Mouse (Mus musculus) adipocyte (in vitro differentiated cells): ENCODE data around the gene Lyrm1.

Source experiments
- DNase-seq: peaks from one replicate; pipeline ENCODE4 v3.0.0-alpha.2; 2016; ENCODE audit warnings: low spot score

Lyrm1 gene

DNA sequence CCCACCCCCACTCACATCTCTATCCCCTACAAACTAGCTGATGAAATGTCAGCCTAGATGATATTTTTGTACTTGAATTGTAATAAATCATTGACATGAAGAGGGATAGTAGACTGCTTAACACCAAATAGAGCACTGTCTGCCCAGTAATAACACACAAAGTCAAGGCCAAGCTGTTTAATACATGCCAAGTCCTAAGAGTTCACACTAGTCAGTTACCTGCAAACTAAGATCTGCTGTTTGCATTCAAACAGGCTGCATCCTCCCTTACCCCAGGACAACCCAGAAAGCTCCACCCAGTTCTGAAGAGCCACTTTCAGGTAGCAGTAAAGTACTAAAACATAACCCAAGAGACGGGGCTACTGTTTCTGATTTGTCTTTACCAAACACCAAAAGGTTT, 3.5 kb upstream of the Lyrm1 start:
- DNase-seq: no peak

DNA sequence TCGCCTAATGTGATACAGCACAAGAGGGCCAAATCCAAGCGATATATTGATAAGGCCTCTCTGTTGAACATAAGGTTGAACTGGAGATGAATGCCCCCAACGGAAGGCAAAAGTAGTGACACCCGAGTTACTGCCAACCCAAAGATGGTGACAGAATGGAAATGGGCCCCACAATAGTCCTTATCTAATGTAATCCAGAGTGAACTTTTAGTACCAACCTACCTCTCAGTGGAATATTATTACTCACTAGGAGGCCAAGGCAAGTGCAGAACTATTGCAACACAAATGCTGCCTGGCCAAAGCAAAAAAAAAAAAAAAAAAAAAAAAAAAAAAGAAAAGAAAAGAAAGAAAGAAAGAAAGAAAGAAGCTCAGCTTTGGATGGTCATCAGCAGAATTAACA, 2.9 kb upstream of the Lyrm1 start:
- DNase-seq: peak; percentile 33

DNA sequence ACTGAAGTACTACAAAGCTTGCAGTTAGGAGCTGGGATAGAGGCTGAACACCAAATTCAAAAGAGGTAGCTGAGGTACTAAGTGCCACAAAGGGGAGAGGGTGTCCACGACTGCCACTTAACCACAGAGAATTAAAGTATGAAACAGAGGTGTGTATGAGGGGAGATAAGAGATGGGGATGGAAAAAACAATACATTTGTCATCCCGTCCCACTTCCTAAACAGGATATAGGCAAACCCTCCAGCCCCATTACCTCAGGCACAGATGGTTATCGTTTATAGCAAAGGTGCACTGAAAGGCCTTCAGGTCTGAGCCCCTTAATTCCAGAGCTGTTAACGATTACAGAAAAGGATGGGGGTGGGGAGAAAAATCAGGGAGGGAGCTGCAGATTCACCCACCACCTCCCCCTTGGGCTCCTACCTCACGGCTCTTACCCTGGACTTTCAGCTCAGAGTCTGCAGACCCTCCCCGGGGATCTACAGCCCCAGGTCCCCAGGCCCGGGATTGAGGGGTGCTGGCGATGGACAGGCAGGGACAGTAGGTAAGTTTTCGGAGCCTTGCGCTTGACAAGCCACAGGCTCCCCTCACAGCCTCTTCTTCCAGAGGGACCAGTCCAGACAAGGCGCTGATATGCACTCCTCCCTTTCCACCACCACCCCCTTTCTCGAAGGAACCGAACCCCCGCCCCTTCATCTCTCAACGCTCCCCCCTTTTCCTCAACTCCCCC, 680 bp upstream of the Lyrm1 start:
- peak; percentile 19 for DNase-seq

DNA sequence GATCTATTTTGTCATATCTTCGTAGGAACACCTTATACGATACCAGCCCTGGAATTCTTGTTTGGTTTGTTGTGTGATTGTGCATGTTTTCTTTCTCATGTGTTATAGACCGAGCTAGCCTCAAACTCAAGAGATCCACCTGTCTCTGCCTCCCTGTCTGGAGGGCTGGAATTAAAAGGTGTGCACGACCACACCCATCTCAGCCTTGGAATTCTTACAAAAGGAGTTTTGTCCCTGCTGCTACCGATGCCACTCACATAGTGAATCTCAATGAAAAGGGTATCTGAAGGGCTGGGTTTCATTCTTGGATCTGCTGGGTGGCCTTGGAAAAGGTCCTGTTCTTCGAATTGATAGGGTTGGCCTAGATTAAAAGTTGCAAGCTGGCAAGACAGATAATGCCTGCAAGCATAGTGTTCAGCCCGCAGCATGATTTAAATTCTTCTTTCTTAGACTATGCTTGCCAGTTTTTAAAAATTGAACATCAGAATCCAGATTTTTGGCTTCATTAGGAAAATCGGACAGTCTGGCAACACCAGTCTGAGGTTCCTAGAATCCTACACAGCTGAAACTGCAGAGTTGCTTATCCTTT, 2.0 kb downstream of the Lyrm1 start:
- no peak for DNase-seq

DNA sequence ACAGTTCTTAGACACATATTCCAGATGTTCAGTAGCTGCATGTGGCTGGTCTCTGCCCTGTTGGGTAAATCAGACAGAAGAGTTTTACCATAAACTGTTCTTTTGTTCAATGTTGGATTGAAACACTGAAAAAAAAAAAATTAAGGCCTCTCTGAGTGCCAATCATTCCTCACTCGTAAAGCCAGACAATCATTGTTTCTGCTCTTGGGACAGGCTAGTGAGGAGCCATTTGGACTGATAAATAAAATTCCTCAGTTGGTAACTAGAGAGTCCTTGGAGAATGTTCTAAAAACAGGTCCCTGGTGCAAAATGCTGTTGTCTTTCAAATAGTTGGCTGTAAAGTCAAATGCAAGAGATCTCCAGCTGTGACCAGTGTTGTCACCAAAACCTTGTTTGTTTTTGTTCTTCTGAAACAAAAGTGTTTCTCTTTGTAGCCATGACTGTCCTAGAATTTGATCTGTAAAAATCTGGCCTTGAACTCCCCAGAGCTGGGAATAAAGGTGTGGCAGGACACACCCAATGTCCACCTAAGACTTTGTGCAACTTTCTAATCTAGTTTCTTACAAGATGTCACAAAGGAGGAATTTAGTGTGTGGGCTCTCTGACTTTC, 2.7 kb downstream of the Lyrm1 start:
- no peak for DNase-seq

DNA sequence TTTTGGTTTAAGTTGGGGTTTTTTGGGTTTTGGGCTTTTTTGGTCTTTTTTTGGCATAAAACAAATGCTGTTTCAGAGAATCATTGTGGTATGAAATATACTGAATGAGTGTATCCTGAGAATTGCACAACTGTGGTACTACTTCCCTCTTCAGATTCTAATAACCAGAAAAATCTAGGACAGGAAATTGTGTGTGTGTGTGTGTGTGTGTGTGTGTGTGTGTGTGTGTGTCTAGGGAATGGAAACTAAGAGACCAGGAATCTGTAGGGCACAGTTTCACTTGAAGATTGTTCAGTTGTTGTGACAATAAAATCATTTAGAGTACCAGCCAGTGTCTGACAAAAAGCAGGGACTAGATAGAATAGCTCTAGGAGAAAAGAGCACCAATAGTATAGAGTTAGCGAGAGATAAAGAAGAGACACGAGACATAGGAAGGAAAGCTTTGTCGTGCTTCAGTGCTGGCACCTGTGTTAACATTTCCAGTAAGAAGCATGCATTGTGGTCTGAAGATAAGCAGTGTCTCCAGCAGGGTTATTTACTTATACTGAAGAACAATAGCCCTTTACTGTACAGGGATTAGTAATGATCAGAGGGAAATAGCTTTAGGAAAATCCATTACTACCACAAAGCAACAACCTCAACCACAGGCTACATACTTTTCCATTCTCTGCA, 3.9 kb downstream of the Lyrm1 start:
- no peak for DNase-seq

DNA sequence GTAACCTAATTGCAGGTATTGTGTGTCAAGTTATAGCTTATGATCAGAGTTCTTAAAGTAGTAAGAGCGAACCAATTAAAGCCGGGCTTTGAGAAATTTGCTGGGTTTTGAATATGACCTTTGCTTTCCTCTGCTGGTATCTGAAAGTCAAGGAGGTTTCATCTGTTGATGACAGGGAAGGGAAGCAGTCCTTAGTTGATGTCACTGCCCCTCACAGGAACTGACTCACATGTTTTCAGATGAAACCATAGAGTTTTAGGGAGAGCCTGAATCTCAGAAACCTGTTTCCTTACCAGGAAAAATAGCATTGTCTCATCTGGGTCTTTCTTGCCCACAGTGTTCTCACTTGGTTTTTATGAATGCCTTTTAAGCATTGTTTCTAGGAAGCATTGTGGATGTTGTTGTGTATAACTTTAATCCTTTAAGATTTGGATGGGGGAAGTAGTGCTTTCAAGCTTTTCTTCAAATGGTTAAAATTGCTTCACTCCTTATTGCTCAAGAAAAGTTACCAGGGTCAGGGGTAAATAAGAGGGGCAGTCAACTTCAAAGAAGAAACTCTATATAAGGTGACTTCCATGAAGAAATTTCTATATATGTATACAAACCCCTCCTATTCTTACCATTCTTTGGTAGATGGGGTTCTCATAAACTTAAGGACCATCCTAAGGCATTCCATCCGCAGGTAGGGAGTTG, 11.0 kb downstream of the Lyrm1 start:
- DNase-seq: no peak

DNA sequence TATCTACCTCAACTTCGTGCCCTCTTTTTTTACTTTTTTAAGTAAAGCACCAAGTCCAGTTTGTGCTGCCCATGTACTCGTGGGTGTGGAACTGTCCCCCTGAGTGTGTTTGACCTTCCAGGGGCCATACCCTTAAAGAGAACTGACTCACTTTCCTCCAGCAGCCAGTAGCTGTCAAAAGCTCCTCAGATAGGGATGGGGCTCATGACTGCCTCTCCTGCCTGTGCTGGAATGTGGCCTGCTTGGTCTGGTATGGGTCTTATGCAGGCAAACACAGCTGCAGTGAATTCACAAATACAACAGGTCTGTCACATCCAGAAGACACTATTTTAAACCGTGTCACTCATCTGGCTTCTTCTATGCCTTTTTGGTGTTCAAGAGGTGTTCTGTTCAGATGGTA, 16.1 kb downstream of the Lyrm1 start:
- DNase-seq: no peak

DNA sequence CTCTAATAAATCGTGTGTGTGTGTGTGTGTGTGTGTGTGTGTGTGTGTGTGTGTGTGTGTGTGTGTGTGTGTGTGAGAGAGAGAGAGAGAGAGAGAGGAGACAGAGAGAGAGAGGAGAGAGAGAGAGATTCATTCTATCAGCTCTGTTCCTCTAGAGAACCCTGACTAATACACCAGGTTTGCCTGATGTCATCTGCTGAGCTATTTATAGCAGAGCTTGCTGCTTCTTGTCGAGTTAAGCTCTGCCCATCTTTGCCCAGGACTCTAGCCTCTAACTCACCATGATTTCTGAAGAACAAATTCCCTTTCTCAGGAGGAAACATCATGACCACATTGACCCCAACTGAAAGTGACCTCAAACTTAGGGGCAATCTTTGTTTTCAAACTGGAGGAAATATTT, 24.8 kb downstream of the Lyrm1 start:
- peak; percentile 41 for DNase-seq

DNA sequence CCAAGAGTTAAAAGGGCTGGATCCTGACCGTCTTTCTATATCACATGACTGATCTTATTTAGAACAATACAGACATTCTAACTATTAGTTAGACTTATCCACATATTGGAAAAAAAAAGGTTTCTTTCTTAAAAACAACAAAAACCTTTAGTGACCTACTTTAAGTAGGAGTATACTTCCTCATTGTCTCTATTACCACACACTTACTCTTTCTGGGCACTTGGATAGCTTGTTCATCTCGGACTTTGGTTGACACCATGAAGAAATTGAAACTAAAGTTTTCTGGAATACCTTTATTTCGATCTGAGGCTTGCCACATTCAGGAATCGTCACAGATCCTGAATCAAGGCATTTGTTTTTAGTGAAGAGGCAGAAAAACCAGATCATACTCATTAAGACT, 25.4 kb downstream of the Lyrm1 start:
- DNase-seq: no peak

DNA sequence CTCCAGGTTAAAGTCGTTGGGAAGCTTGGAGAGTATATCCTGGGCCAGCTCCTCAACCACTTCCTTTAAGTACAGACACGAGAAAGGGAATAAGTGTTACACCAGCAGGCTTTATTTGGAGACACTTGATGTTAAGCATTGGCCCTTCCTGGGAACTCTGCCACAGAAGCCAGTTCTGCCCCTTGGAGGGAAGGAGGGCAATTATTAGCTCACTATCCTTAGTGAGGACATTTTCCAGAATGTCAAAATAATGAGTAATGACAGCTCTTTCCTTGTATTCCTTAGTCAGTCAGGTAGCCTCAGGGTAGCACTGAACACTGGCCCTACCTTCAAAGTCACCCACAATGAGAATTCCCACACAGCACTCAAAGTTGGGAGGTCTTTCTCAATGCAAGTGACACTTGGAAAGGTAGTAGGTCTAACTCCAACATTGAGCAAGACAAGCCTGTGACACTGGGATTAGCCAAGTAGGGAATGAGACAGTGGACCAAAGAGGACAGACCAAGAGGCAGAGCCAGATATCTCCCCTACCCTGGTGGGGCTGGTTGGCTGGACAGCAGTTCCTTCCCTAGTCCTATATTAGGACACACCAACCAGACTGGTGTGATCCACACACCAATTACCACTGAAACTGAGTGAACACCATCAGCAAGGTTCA, 33.3 kb downstream of the Lyrm1 start:
- peak; percentile 68 for DNase-seq

DNA sequence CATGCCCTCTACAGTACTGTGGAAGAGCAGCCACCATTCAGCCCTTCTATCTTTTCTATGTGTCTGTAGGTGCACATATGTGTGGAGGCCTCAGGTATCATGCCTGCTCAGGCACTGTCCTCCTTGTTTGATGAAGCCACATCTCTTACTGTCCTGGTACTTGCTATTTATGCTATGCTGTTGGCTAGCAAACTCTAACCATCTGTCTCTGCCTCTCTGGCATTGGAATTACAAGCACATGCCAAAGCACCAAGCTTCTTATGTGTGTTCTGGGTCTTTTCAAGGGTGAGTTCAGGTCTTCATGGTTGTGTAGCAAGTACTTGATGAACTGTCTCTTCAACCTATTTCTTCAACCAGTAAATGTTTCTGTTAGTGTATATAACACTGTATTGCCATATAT, 40.7 kb downstream of the Lyrm1 start:
- DNase-seq: no peak

DNA sequence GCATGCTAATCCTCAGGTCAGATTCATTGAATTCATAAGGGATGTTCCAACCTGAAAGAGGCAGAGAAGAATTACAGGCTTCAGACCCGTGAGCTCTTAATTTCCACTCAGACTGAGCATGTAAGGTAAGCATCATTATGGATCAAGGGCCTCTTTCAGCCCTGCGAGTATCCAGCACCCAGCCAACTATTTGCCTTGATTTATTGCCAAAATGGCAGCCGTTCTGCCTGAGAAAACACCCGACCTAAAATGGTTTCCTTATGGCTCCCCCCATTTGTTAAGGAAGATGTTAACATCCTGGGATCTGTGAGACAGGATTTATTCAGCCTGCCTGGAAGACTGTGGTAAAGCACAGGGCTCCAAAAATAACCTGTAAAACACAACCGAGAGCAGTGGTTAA, 41.4 kb downstream of the Lyrm1 start:
- DNase-seq: no peak

DNA sequence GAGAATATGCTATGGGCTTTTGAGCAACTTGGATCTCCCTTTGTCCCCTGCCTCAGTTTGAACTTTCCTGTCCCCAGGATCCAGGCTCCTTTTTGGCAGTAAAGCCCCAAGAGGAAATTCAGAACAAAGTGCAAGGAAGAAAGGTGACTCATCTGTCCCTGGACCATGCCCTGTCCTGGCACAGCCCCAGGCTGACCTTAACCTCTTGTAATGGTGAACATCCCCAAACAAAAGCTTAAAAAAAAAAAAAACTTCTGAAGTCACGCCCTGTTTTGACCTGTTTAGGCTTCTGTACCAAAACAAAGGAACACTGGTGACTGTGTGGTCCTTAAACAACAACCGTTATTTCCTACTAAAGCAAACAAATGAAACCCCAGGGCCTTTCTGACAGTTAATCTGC, 45.9 kb downstream of the Lyrm1 start:
- no peak for DNase-seq

DNA sequence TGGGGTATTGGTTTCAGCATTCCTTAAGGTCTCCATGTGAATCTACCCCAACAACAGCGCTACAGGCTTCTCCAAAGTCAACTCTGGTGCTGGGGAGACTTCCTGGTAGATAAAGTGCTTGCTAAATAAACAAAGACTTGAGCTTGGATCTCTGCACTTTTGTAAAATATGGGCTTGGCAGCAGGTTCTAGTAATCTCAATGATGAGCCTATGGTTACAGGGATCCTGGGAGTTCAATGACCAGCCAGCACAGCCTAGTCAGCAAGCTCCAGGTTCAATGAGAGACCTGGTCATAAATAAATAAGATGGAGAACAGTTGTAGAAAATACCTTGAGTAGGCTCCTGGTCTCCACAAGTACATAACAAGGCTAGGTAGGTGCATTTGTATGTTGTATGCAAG, 58.4 kb downstream of the Lyrm1 start:
- no peak for DNase-seq

DNA sequence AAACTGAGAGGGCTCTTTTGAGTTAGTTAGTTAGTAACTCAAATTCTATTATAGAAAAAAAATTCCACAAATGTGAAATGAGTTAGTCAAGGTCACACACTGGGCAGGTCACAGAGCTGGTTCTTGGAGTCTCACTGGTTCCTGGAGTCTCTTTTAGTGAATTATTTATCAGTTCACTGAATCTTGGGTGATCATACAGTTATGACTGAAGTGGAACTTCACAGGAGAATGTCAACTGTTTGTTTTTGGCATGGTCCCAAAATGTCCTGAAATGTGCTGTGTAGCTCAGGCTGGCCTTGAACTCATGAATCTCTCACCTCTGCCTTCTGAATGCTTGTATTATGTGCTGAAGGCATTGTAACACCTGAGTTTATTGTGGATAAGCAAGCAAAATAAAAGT, 61.8 kb downstream of the Lyrm1 start:
- no peak for DNase-seq

DNA sequence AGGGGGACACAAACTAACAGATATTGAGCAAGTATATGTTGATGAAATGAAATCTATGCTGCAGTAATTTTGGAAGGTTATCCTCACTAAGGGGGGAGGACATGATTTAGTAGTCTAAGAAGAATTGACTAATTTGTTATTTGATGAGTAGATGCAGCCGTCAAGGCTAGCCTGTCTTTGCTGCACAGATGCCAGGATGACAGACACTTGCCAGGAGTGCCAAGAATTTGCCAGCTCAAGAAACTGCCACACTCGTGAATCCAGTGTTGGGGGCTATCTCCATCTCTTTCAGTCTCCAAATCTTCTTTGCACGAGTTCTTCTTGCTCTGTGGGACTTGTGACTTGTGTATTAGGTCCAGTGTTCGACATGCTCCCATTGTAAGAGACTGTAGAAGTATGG, 63.4 kb downstream of the Lyrm1 start:
- DNase-seq: no peak

DNA sequence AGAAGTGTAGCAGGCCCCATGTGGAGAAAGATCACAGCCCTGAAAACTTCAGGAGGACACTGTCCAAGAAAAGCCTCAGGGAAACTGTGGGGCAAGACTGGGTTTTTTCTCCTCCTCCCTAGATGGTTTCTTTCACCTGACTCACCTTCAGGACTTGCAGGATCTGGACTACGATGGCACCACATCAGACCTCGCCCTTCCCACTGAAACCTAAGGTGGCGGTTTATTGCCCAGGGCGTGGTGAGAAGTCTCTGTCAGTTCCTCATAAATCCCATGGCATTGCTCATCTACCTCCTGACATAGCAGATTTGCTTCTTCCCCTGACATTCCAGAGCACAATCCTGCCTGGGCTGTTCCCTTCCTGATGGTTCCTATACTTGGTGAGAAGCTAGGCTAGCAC, 63.8 kb downstream of the Lyrm1 start:
- DNase-seq: no peak

DNA sequence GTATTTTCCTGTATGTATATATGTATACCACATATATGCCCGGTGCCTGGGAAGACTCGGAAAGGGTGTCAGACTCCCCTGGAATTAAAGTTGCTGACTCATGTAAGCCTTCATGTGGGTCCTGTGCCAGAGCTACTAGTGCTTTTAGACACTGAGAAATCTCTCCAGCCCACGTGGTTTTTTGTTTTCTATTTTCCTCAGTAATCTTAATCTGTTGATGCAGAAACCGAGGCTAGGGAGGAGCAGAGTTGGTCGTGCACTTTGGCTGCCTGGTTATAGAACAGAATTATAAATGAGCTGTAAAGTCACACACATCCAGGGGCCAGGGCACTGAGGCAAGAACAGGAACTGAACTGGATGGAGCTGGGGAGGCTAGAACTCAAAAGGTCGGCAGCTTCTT, 64.3 kb downstream of the Lyrm1 start:
- DNase-seq: peak; percentile 40

DNA sequence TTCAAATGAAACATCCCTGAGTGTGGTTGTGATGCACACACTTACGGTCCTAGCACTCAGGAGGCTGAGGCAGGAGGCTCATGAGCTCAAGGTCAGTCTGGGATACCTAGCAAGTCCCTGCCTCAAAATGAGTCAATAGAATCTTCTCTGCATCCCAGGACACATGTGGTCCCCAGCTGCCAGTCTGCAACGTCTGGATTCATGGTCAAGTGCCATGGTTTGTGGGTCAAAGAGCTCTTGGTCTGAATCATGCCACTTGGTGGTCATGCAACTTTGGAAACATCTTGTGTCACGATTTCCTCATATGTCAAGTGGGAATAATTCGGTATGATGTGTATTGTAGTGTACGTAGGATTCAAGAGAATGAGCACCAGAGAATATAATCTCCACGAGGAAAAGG, 64.9 kb downstream of the Lyrm1 start:
- DNase-seq: peak; percentile 82

DNA sequence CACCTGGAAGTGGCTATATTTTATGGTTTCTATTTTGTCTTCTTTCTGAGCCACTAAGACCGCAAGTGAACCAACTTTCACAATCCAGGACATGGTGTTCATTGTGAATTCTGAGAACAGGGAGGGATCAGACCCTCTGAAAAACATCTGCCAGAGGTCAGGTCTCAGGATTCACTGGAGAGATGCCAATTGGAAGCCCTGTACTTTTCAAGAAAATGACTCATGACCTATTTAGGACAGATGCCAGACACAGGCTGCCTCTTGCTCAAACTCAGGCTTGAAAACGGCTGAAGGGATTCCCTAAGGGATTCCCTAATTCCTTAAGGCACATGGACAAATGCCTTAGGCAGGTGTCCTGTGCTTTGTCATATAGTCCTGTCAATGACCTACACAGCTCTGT, 65.4 kb downstream of the Lyrm1 start:
- peak; percentile 98 for DNase-seq

DNA sequence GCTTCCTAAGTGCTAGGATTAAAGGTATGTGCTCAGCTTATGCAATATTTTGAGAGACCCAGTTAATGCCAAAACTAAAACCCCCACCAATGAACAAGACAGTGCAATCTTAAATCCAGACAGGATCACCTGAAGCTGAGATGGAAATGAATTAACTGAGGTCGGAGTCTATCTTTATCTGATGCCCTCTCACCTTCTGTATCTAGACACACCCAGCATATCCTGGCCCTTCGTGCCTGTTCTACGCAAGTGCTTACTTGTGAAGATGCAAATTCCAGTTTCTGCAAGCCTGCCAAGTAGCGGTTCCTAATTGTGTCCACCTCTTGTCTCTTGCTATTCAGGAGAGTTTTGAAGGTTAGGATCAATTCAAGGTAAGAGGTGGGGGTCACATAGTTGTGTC, 69.5 kb downstream of the Lyrm1 start:
- no peak for DNase-seq
